Mouse (Mus musculus) ES-E14 (cell line): ENCODE data around the gene Epm2a.

Source experiments
- CHD2 ChIP-seq: IDR thresholded peaks from 2 replicates; pipeline ENCODE4 v1.6.1; 2014; ENCODE audit warnings: mild to moderate bottlenecking, low read depth, low read length, inconsistent platforms
- HCFC1 ChIP-seq: IDR thresholded peaks from 2 replicates; pipeline ENCODE4 v1.6.1; 2012; ENCODE audit warnings: low read length, inconsistent platforms, borderline replicate concordance; ENCODE audit not compliant: insufficient read depth
- MAFK ChIP-seq: IDR thresholded peaks from 2 replicates; pipeline ENCODE4 v1.6.1; 2014; ENCODE audit warnings: mild to moderate bottlenecking, low read depth, low read length, inconsistent platforms; ENCODE audit not compliant: insufficient read depth
- ZC3H11A ChIP-seq: IDR thresholded peaks from 2 replicates; pipeline ENCODE4 v1.6.1; 2012; ENCODE audit warnings: low read depth, mild to moderate bottlenecking, inconsistent platforms, low read length, borderline replicate concordance
- ZNF384 ChIP-seq: IDR thresholded peaks from 2 replicates; pipeline ENCODE4 v1.6.1; 2012; ENCODE audit warnings: low read depth, low read length, inconsistent platforms

DNA sequence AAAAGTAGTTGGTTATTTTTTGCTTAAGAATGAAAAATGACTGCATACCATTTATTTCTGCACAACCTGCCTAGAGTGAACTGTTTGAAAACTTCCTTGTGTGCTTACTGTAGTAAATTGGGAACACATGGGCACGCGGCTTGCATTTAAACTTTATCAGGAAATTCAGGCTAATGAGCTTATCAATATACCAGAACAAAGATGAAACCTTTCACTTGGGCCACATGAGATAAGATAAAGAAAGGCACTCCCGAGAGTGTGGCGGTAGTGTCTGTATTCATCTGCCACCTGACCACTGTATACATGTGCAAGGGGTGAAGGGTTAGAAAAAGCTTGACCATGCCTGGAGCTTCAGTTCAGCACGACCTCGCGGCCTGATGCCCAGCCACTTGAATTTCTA lies 20.9 kb upstream of the Epm2a start:
- TF ChIP-seq ZNF384: no peak
- TF ChIP-seq MAFK: no peak
- TF ChIP-seq HCFC1: no peak
- TF ChIP-seq ZC3H11A: no peak
- no peak for TF ChIP-seq CHD2
